Mouse (Mus musculus) megakaryocyte-erythroid progenitor cell, adult 5-6 weeks (primary cell): Measurements from ENCODE around the gene Crocc. TPM values are rescaled to one million over a fixed set of nuclear protein-coding genes. Genes with fewer than 3 reads are reported as not detected.

ENCODE experiments used
- total RNA-seq, 2 experiments: library from RNA; stranded (forward) in 1 of 2; stranded (reverse) in 1 of 2; fragments of 200-1000, 215-1000 nt in 1 of 2; fragments of >200 nt in 1 of 2; fragmentation: Nextera tagmentation in 1 of 2; gene quantifications; 2 replicates each; pipeline ENCODE4 v1.2.3; 2014 to 2017

Crocc gene
- total RNA-seq, 2 experiments from 2014 or later = 5.7 to 8.9 TPM

Other genes with a start within 250 kb of the Crocc start
- gene Padi3, start 249.9 kb downstream of the Crocc start, total RNA-seq (2014; fragmentation: Nextera tagmentation) = 1.7 and 3.4 TPM in 2 replicates
- 0.88 and 2.1 TPM in 2 replicates for gene Padi3, start 249.9 kb downstream of the Crocc start, total RNA-seq (2017)
- gene Padi1, start 214.8 kb downstream of the Crocc start, total RNA-seq (2014; fragmentation: Nextera tagmentation) = 0.79 TPM in 1 of 2 replicates, not detected in the other
- 0.33 TPM in 1 of 2 replicates, not detected in the other for gene Padi1, start 214.8 kb downstream of the Crocc start, total RNA-seq (2017)
- 1.3 and 1.6 TPM in 2 replicates for gene Padi2, start 154.2 kb downstream of the Crocc start, total RNA-seq (2014; fragmentation: Nextera tagmentation)
- gene Padi2, start 154.2 kb downstream of the Crocc start, total RNA-seq (2017) = 2.9 and 3.8 TPM in 2 replicates
- gene Sdhb, start 99.3 kb downstream of the Crocc start, total RNA-seq (2014; fragmentation: Nextera tagmentation) = 154 and 177 TPM in 2 replicates
- 99.5 and 128 TPM in 2 replicates for gene Sdhb, start 99.3 kb downstream of the Crocc start, total RNA-seq (2017)
- gene Atp13a2, start 73.7 kb downstream of the Crocc start, total RNA-seq (2014; fragmentation: Nextera tagmentation) = 24.6 and 25.2 TPM in 2 replicates
- 20.4 and 28.7 TPM in 2 replicates for gene Atp13a2, start 73.7 kb downstream of the Crocc start, total RNA-seq (2017)
- gene Mfap2, start 50.1 kb downstream of the Crocc start, total RNA-seq (2014; fragmentation: Nextera tagmentation) = not detected in 2 replicates
- not detected in 2 replicates for gene Mfap2, start 50.1 kb downstream of the Crocc start, total RNA-seq (2017)
- 127 and 188 TPM in 2 replicates for gene Necap2, start 17.8 kb upstream of the Crocc start, total RNA-seq (2014; fragmentation: Nextera tagmentation)
- gene Necap2, start 17.8 kb upstream of the Crocc start, total RNA-seq (2017) = 123 and 153 TPM in 2 replicates
- not detected in 2 replicates for gene Spata21, start 27.8 kb upstream of the Crocc start, total RNA-seq (2014; fragmentation: Nextera tagmentation)
- not detected in 2 replicates for gene Spata21, start 27.8 kb upstream of the Crocc start, total RNA-seq (2017)
- 29.0 and 42.6 TPM in 2 replicates for gene Szrd1, start 79.2 kb upstream of the Crocc start, total RNA-seq (2014; fragmentation: Nextera tagmentation)
- gene Szrd1, start 79.2 kb upstream of the Crocc start, total RNA-seq (2017) = 33.3 and 37.4 TPM in 2 replicates
- gene Fbxo42, start 87.4 kb upstream of the Crocc start, total RNA-seq (2014; fragmentation: Nextera tagmentation) = 15.3 and 16.1 TPM in 2 replicates
- 6.7 and 10.2 TPM in 2 replicates for gene Fbxo42, start 87.4 kb upstream of the Crocc start, total RNA-seq (2017)
- gene Rsg1, start 153.4 kb upstream of the Crocc start, total RNA-seq (2014; fragmentation: Nextera tagmentation) = 0.81 and 10.9 TPM in 2 replicates
- 3.2 TPM in 1 of 2 replicates, not detected in the other for gene Rsg1, start 153.4 kb upstream of the Crocc start, total RNA-seq (2017)
- gene Arhgef19, start 178.9 kb upstream of the Crocc start, total RNA-seq (2014; fragmentation: Nextera tagmentation) = not detected in 2 replicates
- not detected in 2 replicates for gene Arhgef19, start 178.9 kb upstream of the Crocc start, total RNA-seq (2017)
- gene Epha2, start 240.7 kb upstream of the Crocc start, total RNA-seq (2014; fragmentation: Nextera tagmentation) = 0.30 and 1.2 TPM in 2 replicates
- gene Epha2, start 240.7 kb upstream of the Crocc start, total RNA-seq (2017) = not detected in 2 replicates